Mouse (Mus musculus) lung, adult 2 months (tissue): ENCODE measurements around the gene Rab1b.

Experiments used
- CTCF ChIP-seq: fragments of 200-500 bp; IDR thresholded peaks from 2 replicates; pipeline ENCODE4 v1.5.1; 2011; ENCODE audit warnings: mild to moderate bottlenecking, low read length, control low read depth; ENCODE audit not compliant: insufficient read depth
- POLR2A ChIP-seq: fragments of 200-500 bp; IDR thresholded peaks from 2 replicates; pipeline ENCODE4 v1.6.1; 2011; ENCODE audit warnings: low read depth, mild to moderate bottlenecking, control low read depth, low read length, borderline replicate concordance; ENCODE audit errors: extremely low read depth

DNA sequence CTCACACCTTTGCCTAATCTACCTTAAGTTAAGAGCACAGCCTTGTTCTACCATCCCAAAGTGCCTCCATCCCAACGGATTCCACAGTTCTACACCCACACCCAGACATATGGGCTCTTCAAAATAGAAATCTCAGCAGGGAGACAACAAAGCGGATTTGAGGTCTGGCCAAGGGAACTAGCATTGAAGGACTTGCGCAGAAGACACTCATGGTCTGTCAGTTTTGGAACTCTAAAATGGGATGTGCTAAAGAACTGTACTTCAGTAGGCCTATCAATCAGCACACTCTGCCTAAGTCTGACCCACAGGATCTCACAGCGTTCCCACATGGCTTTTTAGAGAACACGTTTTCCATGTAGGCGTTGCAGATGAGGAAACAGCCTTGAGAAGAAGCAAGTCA is 43.5 kb upstream of the Rab1b start:
- TF ChIP-seq CTCF (no peak), POLR2A (no peak)
